Mouse (Mus musculus) lung, postnatal 0 days (tissue): ENCODE measurements at regions not wholly inside any gene's neighbourhood (a gene's known extent, or its start where the extent isn't known, plus 50 kb on each side); places are given as distances from the start of the nearest gene placed in this dataset.

Experiments
- ATAC-seq: fragments of 200-750 bp; cut with Nextera tagmentation; 2 replicates; pipeline ENCODE4 v1.8.0; 2017; ENCODE audit warnings: moderate library complexity
- DNase-seq: peaks from one replicate; pipeline ENCODE4 v3.0.0-alpha.2; 2016; ENCODE audit warnings: low spot score
- H3K27ac ChIP-seq: fragments of 300-500 bp; sonication (generic); 2 replicates; pipeline ENCODE4 v1.5.1; 2014; ENCODE audit warnings: antibody characterized with exemption, mild to moderate bottlenecking, low read length, mixed read lengths
- H3K27me3 ChIP-seq: fragments of 300-500 bp; sonication (generic); replicated peaks from 2 replicates; pipeline ENCODE4 v1.6.1; 2014; ENCODE audit warnings: low read length, mixed read lengths; ENCODE audit not compliant: insufficient read depth
- H3K36me3 ChIP-seq: fragments of 300-500 bp; sonication (generic); 2 replicates; pipeline ENCODE4 v1.6.1; 2014; ENCODE audit warnings: low read length, mixed read lengths; ENCODE audit not compliant: insufficient read depth
- H3K4me1 ChIP-seq: fragments of 300-500 bp; sonication (generic); 2 replicates; pipeline ENCODE4 v1.6.1; 2014; ENCODE audit warnings: antibody characterized with exemption, low read depth, low read length, mixed read lengths; ENCODE audit not compliant: insufficient read depth
- H3K4me2 ChIP-seq: fragments of 300-500 bp; sonication (generic); replicated peaks from 2 replicates; pipeline ENCODE4 v1.6.1; 2014; ENCODE audit warnings: low read depth, mild to moderate bottlenecking, low read length, moderate library complexity, mixed read lengths
- H3K4me3 ChIP-seq: fragments of 300-500 bp; sonication (generic); 2 replicates; pipeline ENCODE4 v1.5.1; 2014; ENCODE audit warnings: low read depth, low read length
- H3K9ac ChIP-seq: fragments of 300-500 bp; sonication (generic); replicated peaks from 2 replicates; pipeline ENCODE4 v1.6.1; 2014; ENCODE audit warnings: low read depth, mild to moderate bottlenecking
- H3K9me3 ChIP-seq: fragments of 300-500 bp; sonication (generic); 2 replicates; pipeline ENCODE4 v1.6.1; 2016; ENCODE audit warnings: low read length, mixed read lengths
- CTCF ChIP-seq: IDR thresholded peaks from 2 replicates; pipeline ENCODE4 v1.5.1; 2016; ENCODE audit warnings: antibody characterized with exemption, mild to moderate bottlenecking
- EP300 ChIP-seq: IDR thresholded peaks from 2 replicates; pipeline ENCODE4 v1.6.1; 2016; ENCODE audit warnings: antibody characterized with exemption, mild to moderate bottlenecking, control low read depth
- WGBS: fragments of 180-500 bp; shearing (Covaris S2); extraction: QIAGEN DNeasy Blood & Tissue Kit; methylation state at CpG from one replicate; pipeline ENCODE4 v1.1.7; 2014; 5-methylcytosine and 5-hydroxymethylcytosine counted together

GRCm38 (mm10) chr3:52894812-52895211 lies 122.2 kb downstream of the Cog6 start:
- ATAC-seq (no peak), DNase-seq (no peak)
- Histone ChIP-seq H3K9ac (no peak overlapping the region), H3K36me3 (no peaks in the 10 kb centered on the region), H3K9me3 (no peaks in the 10 kb centered on the region), H3K4me1 (no peaks in the 10 kb centered on the region), H3K27me3 (no peaks in the 10 kb centered on the region), H3K4me2 (no peak overlapping the region), H3K27ac (no peak overlapping the region), H3K4me3 (no peak overlapping the region)
- 72% methylated on average over 2 of the region's 2 CpGs for WGBS
- TF ChIP-seq CTCF: no peak
- TF ChIP-seq EP300: no peak; the same call in 1 of the 2 replicates

DNA sequence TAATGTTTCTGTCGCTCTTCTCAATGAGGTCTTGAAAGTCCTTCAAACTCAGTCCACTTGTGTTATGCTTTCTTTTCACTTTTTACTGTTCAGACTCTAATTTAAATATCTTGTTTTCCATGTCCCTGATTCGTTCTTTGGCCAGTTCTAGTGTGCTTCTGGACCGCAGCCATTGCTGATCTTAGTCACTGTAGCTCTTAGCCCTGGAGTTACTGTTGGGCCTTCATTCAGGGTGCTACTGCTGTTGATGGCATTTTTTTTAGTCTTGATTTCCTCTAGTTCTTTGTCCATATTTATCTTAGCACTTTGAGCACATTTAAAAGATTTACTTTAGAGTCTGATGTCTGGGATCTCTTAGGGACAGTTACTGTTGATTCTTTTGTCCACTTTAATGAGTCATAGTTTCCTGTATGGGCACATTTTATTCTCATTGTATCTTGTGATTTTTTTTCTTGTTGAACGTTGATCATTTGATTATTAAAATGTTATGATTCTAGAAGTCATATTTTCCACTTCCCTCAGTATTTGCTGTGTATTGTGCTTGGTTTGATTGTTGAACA lies 127.8 kb downstream of the Cog6 start:
- no peaks in the 10 kb centered on the region for H3K9me3 ChIP-seq
- TF ChIP-seq EP300 (peak; percentile 86), CTCF (no peak)
- H3K27me3 ChIP-seq: no peaks in the 10 kb centered on the region
- ATAC-seq (peak; percentile 89), DNase-seq (peak; percentile 77)
- no peak overlapping the region for H3K4me2 ChIP-seq
- H3K36me3 ChIP-seq: no peaks in the 10 kb centered on the region
- H3K4me1 ChIP-seq: no peaks in the 10 kb centered on the region
- H3K27ac ChIP-seq: no peak overlapping the region
- WGBS: 39% methylated on average over 4 of the region's 4 CpGs
- no peak overlapping the region for H3K4me3 ChIP-seq
- H3K9ac ChIP-seq: no peak overlapping the region

- 56% methylated on average over 3 of the region's 3 CpGs for WGBS
- no peak overlapping the region for H3K4me3 ChIP-seq
- H3K4me1 ChIP-seq: no peaks in the 10 kb centered on the region
- H3K27me3 ChIP-seq: no peaks in the 10 kb centered on the region
- no peaks in the 10 kb centered on the region for H3K9me3 ChIP-seq
- DNase-seq: no peak
- H3K4me2 ChIP-seq: no peak overlapping the region
- H3K9ac ChIP-seq: no peak overlapping the region
- TF ChIP-seq EP300 (no peak), CTCF (no peak)
- no peak for ATAC-seq
- no peaks in the 10 kb centered on the region for H3K36me3 ChIP-seq
- no peak overlapping the region for H3K27ac ChIP-seq
Measured at GRCm38 (mm10) chr3:52881981-52882380, 135.1 kb downstream of the Cog6 start.

DNA sequence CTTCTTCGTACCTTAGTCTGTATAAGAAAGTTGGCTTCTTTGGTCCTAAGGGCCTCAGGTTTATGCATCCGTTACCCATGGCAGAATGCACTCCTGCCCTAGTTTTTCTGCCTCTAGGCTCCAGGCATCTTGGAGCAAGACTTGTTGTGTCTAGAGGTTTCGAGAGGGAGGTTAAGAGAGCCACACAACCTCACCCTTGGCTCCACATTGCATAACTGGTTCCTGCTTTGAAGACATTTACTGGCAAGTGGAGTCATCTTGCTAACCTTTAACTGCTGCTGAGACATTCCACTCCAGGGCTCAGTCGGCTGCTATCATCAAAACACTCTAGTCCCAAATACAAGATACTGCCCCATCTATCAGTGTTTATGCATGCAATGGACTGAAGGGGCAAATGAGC lies 135.9 kb downstream of the Cog6 start:
- H3K9ac ChIP-seq: no peak overlapping the region
- H3K27me3 ChIP-seq: no peaks in the 10 kb centered on the region
- DNase-seq: peak; percentile 53
- H3K27ac ChIP-seq: no peak overlapping the region
- H3K9me3 ChIP-seq: no peaks in the 10 kb centered on the region
- H3K4me1 ChIP-seq: no peaks in the 10 kb centered on the region
- 55% methylated on average over 4 of the region's 4 CpGs for WGBS
- H3K4me2 ChIP-seq: no peak overlapping the region
- TF ChIP-seq EP300 (peak; percentile 61), CTCF (no peak)
- H3K4me3 ChIP-seq: no peak overlapping the region
- peak; percentile 38; the same call in 1 of the 2 replicates for ATAC-seq
- no peaks in the 10 kb centered on the region for H3K36me3 ChIP-seq

GRCm38 (mm10) chr3:52879700-52880099 lies 137.3 kb downstream of the Cog6 start:
- H3K4me1 ChIP-seq: no peaks in the 10 kb centered on the region
- no peak for TF ChIP-seq CTCF
- WGBS: 70% methylated on average over 10 of the region's 10 CpGs
- no peak for DNase-seq
- no peaks in the 10 kb centered on the region for H3K9me3 ChIP-seq
- no peak overlapping the region for H3K27ac ChIP-seq
- H3K4me3 ChIP-seq: no peak overlapping the region
- H3K27me3 ChIP-seq: no peaks in the 10 kb centered on the region
- no peak for ATAC-seq
- no peaks in the 10 kb centered on the region for H3K36me3 ChIP-seq
- H3K4me2 ChIP-seq: no peak overlapping the region
- H3K9ac ChIP-seq: no peak overlapping the region

GRCm38 (mm10) chr3:52878334-52878733 lies 138.7 kb downstream of the Cog6 start:
- 30% methylated on average over 3 of the region's 3 CpGs for WGBS

DNA sequence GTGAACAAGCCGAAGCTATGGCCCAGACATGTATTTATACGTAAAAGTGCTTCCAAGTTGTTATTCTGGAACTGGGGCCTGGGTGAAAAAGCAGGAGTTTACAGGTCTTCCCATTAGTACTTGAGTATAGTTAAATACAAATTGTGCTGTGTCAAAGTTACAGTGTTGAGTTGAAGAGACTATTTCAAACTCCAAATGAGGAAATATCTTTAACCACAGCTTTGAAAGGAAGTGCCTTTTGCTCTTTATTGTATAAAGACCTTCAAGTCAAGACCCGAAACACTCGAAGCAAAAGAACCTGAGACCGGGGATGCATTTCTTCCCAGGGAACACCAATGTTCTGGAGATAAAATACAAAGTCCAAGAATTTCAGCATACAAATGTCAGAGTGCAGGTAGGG lies 144.8 kb downstream of the Cog6 start:
- ATAC-seq: no peak
- H3K9ac ChIP-seq: no peak overlapping the region
- no peaks in the 10 kb centered on the region for H3K4me1 ChIP-seq
- H3K4me2 ChIP-seq: no peak overlapping the region
- DNase-seq: no peak
- WGBS: 85% methylated on average over 5 of the region's 5 CpGs
- H3K27me3 ChIP-seq: no peaks in the 10 kb centered on the region
- no peaks in the 10 kb centered on the region for H3K36me3 ChIP-seq
- no peaks in the 10 kb centered on the region for H3K9me3 ChIP-seq
- TF ChIP-seq CTCF (no peak), EP300 (no peak)
- H3K27ac ChIP-seq: no peak overlapping the region
- no peak overlapping the region for H3K4me3 ChIP-seq

More at GRCm38 (mm10) chr3:52878334-52878733, 138.7 kb downstream of the Cog6 start:
- Histone ChIP-seq H3K4me3 (no peak overlapping the region), H3K4me1 (no peaks in the 10 kb centered on the region), H3K4me2 (no peak overlapping the region), H3K9ac (no peak overlapping the region), H3K27me3 (no peaks in the 10 kb centered on the region), H3K36me3 (no peaks in the 10 kb centered on the region), H3K9me3 (no peaks in the 10 kb centered on the region), H3K27ac (peak overlapping the region; percentile 27; the same call in 1 of the 2 replicates)
- TF ChIP-seq EP300 (peak; percentile 90), CTCF (no peak)
- peak; percentile 90 for ATAC-seq
- DNase-seq: peak; percentile 61
